Mouse (Mus musculus): ENCODE results near the gene Tbcel. TPM values are rescaled to one million over a fixed set of nuclear protein-coding genes. Genes with fewer than 3 reads are reported as not detected.
A peak's percentile ranks its signal among the peaks of the same experiment; 100 is the strongest.

Tbcel gene
- total RNA-seq, 2 experiments from 2014 or later = 38.1 to 45.1 TPM

DNA sequence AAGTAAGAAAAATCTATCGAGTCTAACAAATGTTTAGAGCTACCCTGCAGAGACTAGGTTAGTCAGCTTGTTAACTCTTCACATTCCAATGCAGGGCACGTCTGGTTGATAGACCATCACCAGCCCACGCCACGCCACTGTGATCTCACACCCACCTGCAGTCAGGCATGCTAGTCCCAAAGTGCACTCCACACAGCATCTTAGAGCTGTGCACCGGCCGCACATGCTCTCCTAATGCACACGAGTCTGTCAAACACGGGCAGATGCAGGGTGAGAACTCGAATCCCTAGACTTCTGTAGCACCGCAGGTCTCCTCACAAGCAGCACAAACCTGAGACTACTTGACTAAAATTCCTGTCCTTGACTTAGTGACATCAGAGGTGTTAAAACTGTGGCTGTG lies 47.3 kb downstream of the Tbcel start:
- intact Hi-C loops (cut with DNase I) = no loop called here
- no peak for DNase-seq (ENCODE audit: extremely low spot score in 1 of 2, low spot score in 2 of 2)

GRCm38 (mm10) chr9:42459736-42460135 lies 47.9 kb downstream of the Tbcel start:
- intact Hi-C loops (cut with DNase I) = no loop called here
- DNase-seq (ENCODE audit: extremely low spot score in 1 of 2, low spot score in 2 of 2) = no peak

DNA sequence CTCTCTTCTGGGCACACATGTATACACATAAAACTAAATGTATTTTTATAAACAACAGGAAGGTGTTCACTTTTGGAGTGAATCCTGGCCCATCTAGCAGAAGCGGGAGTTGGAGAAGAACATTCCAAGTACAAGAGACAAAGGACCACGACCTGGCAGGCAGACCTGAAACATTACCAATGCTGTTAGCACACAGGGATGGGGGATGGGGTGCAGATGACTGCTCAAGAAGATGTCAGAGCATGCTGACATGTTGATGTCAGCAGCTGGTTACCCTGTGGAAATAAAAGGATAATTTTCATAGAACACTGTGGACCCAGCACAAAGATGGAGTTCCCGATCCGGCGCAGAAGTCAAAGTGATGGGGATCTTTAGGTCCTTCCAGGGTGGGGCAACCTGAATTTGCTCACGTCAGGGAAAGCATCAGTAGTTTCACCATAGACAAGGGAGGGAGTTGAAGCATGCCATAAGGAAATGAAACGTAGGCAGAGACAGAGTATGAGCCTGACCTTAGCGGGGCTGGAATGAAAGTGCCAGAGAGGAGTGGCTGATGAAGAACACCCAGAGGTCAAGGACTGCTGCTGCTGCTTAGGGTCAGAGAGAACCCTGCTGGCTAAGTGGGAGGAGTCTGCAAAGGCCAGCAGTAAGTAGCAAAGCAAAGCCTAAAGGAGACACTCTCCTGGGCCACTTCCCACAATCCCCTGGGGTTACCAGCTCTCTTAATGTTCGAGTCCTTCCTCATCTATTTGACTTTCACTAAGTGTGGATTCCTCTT lies 48.7 kb downstream of the Tbcel start:
- intact Hi-C loops (cut with DNase I) = no loop called here
- DNase-seq (ENCODE audit: extremely low spot score in 1 of 2, low spot score in 2 of 2) = no peak

DNA sequence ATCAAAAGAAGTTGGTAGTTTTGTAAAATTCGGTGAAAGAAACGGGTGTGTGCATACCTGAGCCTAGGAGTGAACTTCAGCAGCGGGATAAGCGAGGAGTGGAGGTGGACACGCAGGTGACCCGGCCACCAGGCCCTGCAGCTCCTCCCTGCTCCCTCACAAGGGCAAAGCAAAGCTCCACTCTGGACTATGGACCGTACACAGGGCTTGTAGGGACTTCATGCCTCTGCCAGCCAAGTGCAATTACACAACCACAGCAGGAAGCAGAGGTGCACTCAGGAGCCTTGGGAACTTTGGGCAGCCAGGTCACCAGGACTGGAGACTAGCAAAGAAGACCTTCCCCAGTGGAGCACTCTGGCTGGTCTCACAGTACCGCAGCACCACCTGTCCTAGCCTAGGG lies 50.1 kb downstream of the Tbcel start:
- no peak for DNase-seq (ENCODE audit: extremely low spot score in 1 of 2, low spot score in 2 of 2)

GRCm38 (mm10) chr9:42454364-42454763 lies 53.2 kb downstream of the Tbcel start:
- no peak for DNase-seq (ENCODE audit: extremely low spot score in 1 of 2, low spot score in 2 of 2)
- intact Hi-C loops (cut with DNase I) = no loop called here

More for the DNA sequence above, 50.1 kb downstream of the Tbcel start:
- intact Hi-C loops (cut with DNase I) = no loop called here

DNA sequence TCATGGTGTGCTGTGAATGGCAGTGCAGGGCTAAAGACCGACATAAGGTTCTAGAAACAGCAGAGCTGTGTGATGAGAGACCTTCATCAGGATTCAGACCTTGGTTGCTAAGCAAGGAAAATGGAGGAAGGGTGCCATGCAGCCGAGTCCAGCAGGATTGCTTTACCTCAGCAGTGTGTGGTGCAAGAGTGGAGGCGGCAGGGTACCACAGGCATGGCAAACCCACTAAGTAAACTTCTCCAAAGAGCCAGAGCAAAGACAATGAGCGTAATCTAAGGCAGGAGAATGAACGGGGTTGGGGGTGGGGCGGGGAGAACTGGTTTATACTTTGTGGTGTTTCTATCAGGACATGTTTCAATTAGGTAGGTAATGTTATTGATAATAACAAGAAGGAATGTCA lies 58.6 kb downstream of the Tbcel start:
- no peak for DNase-seq (ENCODE audit: extremely low spot score in 1 of 2, low spot score in 2 of 2)
- intact Hi-C loops (cut with DNase I) = no loop called here

GRCm38 (mm10) chr9:42442100-42442499 lies 65.5 kb downstream of the Tbcel start:
- DNase-seq (ENCODE audit: extremely low spot score in 1 of 2, low spot score in 2 of 2) = no peak
- intact Hi-C loops (cut with DNase I) = no loop called here

DNA sequence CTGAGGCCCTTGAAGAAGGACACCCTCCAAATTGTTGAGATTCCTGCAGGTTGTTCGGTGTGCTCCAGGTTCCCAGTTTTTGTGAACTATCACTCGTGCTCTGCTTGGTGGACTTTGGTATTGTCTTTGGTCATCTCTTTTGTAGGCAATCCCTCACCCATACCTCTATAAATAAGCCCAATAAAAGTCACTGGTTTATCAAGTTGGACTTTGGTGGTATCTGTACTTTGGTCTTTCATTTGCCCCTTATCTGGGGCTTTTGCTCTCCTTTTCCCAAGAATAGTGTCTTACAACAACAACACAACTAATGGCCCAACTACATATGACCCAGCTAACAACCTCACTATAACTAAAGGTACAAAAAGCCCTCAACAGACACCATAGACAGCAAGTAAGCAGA lies 66.4 kb downstream of the Tbcel start:
- intact Hi-C loops (cut with DNase I) = no loop called here
- no peak for DNase-seq (ENCODE audit: extremely low spot score in 1 of 2, low spot score in 2 of 2)

DNA sequence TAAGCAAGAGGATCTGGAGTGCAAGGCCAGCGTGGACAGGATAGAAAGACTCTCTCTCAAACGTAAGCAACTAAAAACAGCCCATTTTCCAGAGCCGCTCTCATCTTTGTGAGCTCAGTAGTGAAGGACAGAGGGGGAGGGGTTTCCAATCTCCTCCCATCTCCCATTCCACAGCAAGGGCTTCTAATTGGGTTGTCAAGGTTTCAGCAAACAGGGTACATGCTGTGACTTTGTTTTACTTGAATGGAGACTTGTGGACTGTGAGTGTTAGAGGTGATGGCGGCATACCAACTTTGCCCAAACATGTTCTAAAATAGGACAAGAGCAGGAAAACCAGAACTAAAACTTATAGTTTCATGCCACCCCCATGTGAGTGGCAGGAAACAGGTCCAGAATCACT lies 68.2 kb downstream of the Tbcel start:
- no peak for DNase-seq (ENCODE audit: extremely low spot score in 1 of 2, low spot score in 2 of 2)
- intact Hi-C loops (cut with DNase I) = no loop called here

- intact Hi-C loops (cut with DNase I) = no loop called here
- no peak for DNase-seq (ENCODE audit: extremely low spot score in 1 of 2, low spot score in 2 of 2)
These were observed 75.5 kb downstream of the Tbcel start for GRCm38 (mm10) chr9:42432155-42432554.

GRCm38 (mm10) chr9:42431606-42432005 lies 76.0 kb downstream of the Tbcel start:
- intact Hi-C loops (cut with DNase I) = no loop called here
- DNase-seq (ENCODE audit: extremely low spot score in 1 of 2, low spot score in 2 of 2) = no peak

DNA sequence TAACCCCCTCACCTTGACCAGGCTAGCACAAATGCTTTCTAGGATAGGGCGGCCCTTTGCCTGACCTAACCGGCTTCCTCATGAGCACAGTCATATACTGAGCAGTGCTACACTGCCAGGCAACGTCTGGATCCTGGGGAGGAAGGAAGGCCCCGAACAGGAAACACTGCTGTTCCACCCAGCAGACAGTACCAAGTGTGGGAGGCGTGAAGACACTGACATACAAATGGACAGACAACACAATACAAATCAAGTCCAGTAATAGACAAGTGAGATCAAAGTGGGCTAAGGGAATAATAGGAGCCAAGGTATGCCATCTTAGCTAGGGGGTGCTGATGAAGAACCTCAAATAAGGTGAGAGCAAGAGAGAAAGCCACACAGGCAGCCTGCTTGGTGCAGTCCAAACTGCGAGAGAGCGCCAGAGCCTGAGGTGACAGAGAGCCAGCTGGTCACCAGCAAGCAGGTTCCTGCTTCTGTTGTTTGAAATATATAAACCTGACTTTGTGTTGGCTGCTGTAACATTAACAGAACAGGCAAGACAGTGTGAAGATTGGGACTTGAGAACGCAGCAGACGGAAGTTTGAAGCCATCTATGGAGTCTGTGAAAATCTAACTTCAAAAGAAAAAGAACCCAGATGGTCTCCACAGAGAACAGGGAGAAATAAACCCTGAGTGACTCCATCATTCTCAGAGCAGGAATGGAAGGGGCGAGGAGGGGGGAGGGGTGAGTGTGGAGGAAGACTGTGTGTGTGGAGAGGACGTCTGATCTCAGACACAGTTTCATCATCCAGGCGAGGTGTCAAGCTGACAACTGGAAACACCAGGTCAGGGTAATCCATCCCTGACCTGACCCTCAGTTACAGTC lies 79.3 kb downstream of the Tbcel start:
- intact Hi-C loops (cut with DNase I) = no loop called here
- peak in 1 of 2 experiments; percentile 50 for DNase-seq (ENCODE audit: extremely low spot score in 1 of 2, low spot score in 2 of 2)

GRCm38 (mm10) chr9:42426661-42427358 lies 80.8 kb downstream of the Tbcel start:
- DNase-seq (ENCODE audit: extremely low spot score in 1 of 2, low spot score in 2 of 2) = no peak
- intact Hi-C loops (cut with DNase I) = no loop called here

DNA sequence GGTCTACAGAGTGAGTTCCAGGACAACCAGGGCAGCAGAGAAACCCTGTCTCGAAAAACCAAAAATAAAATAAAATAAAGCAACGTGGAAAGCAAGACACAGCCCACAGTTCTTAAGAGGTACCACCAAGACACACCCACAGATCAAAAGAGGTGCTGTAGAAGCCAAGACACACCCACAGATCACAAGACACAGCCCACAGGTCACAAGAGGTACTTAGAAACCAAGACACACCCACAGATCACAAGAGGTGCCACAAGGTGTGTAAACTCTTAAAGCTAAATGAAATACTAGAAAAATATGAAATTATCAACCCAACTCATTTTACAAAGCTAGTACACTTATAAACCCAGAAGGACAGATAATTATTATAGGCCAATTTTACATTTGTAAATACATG lies 84.0 kb downstream of the Tbcel start:
- intact Hi-C loops (cut with DNase I) = no loop called here
- no peak for DNase-seq (ENCODE audit: extremely low spot score in 1 of 2, low spot score in 2 of 2)

GRCm38 (mm10) chr9:42419687-42420086 lies 87.9 kb downstream of the Tbcel start:
- intact Hi-C loops (cut with DNase I) = no loop called here
- DNase-seq (ENCODE audit: extremely low spot score in 1 of 2, low spot score in 2 of 2) = no peak

- intact Hi-C loops (cut with DNase I) = no loop called here
- no peak for DNase-seq (ENCODE audit: extremely low spot score in 1 of 2, low spot score in 2 of 2)
These were observed 88.8 kb downstream of the Tbcel start for GRCm38 (mm10) chr9:42418786-42419185.

- no peak for DNase-seq (ENCODE audit: extremely low spot score in 1 of 2, low spot score in 2 of 2)
- intact Hi-C loops (cut with DNase I) = no loop called here
These were observed 90.2 kb downstream of the Tbcel start for GRCm38 (mm10) chr9:42417352-42417952.

DNA sequence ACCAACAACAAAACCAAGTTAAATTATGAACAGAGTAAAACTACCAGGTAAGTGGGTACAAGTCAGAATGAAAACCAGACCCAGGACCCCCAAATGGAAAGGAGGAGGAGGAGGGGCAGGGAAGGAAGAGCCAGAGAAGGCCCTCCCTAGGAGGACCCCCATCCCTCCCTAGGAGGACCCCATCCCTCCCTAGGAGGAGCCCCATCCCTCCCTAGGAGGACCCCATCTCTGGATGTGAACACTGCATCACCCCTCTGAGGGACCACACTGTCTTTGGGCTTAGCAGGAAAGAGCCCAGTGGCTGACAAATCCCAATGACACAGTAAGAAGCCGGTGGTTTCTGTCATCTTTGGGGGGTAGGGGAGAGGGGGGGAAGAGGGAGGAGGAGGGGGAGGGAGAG lies 92.4 kb downstream of the Tbcel start:
- DNase-seq (ENCODE audit: extremely low spot score in 1 of 2, low spot score in 2 of 2) = no peak
- intact Hi-C loops (cut with DNase I) = no loop called here

GRCm38 (mm10) chr9:42413345-42413744 lies 94.3 kb downstream of the Tbcel start:
- intact Hi-C loops (cut with DNase I) = no loop called here
- DNase-seq (ENCODE audit: extremely low spot score in 1 of 2, low spot score in 2 of 2) = no peak

All from left cerebral cortex, postnatal 10 days (tissue).